ENCODE assay signal across 8 mouse cellular contexts in the genomic region with DNA sequence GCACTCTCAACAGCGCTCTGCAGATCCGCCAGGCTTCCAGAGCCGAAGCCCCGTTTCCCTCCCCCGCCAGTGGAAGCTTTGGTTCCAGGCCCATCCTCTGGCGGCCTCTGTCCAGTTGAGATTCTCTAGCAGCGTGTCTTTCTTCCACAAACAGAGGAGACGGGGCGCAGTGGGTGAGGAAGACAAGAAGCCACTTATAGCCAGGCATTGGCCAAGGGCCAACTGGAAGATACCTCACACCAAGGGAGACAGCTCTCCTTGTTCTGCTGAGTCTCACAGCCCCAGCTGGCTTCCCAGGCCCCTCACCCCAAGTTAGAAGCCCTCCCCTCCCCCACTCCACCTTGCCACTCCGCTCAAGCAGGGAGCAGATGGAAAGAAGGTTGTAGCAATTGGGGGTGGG. TPM values are rescaled to one million over a fixed set of nuclear protein-coding genes. Genes with fewer than 3 reads are reported as not detected.
A peak's percentile ranks its signal among the peaks of the same experiment; 100 is the strongest.
DNase-seq lines count a peak whose midpoint lies in the region; ATAC-seq lines count a peak whose summit lies in the region.

No protein-coding gene starts in this region.

- H3K9ac ChIP-seq in hindbrain, embryonic 12.5 days: peak overlapping the region; percentile 78; the same call in 1 of the 2 replicates
- peak overlapping the region; percentile 90 for H3K9ac ChIP-seq in midbrain, embryonic 13.5 days (replicated peaks)

- peak overlapping the region; percentile 76 for H3K27ac ChIP-seq in hindbrain, embryonic 12.5 days
- H3K27ac ChIP-seq in midbrain, embryonic 13.5 days: peak overlapping the region; percentile 78

- peak overlapping the region; percentile 65 for H3K4me3 ChIP-seq in hindbrain, embryonic 12.5 days
- H3K4me3 ChIP-seq in midbrain, embryonic 13.5 days (replicated peaks): peak overlapping the region; percentile 69

- H3K4me2 ChIP-seq in hindbrain, embryonic 12.5 days (replicated peaks): peak overlapping the region; percentile 84
- peak overlapping the region; percentile 73 for H3K4me2 ChIP-seq in midbrain, embryonic 13.5 days (replicated peaks)

- peaks cover 76% of the 10 kb centered on the region for H3K27me3 ChIP-seq in hindbrain, embryonic 12.5 days
- peaks cover 44% of the 10 kb centered on the region for H3K27me3 ChIP-seq in midbrain, embryonic 13.5 days

- 4% methylated on average over 10 of the region's 10 CpGs for WGBS in hindbrain, embryonic 12.5 days
- WGBS in midbrain, embryonic 13.5 days: 7% methylated on average over 10 of the region's 10 CpGs

- no peaks in the 10 kb centered on the region for H3K9me3 ChIP-seq in hindbrain, embryonic 12.5 days (replicated peaks)
- no peaks in the 10 kb centered on the region for H3K9me3 ChIP-seq in midbrain, embryonic 13.5 days

- DNase-seq in MN1 (ENCODE audit: low spot score): peak; percentile 89
- peak; percentile 78 for DNase-seq in cerebellum, adult 9-11 months
- no peak for DNase-seq in spleen, postnatal 4 days (ENCODE audit: low spot score in 2 of 2)
- DNase-seq in adrenal gland, adult 8-10 months: no peak
- no peak for DNase-seq in lung, postnatal 36 days
- no peak for DNase-seq in kidney, postnatal 4 days

- peak; percentile 24 for ATAC-seq in hindbrain, embryonic 12.5 days (ENCODE audit: low FRiP score)
- ATAC-seq in midbrain, embryonic 13.5 days: 0 out of 2 replicates have a peak, but pooled peaks have one; percentile 5

- H3K36me3 ChIP-seq in hindbrain, embryonic 12.5 days: no peaks in the 10 kb centered on the region
- H3K36me3 ChIP-seq in midbrain, embryonic 13.5 days: no peaks in the 10 kb centered on the region

- peaks cover 37% of the 10 kb centered on the region for H3K4me1 ChIP-seq in hindbrain, embryonic 12.5 days
- H3K4me1 ChIP-seq in midbrain, embryonic 13.5 days (replicated peaks): peaks cover 63% of the 10 kb centered on the region

RNA-seq across cellular contexts. Expression of gene Sez6l, which starts 0.8 kb away (rescaled TPM):
- polyA plus RNA-seq in hindbrain, embryonic 12.5 days (2016; fragmentation: Nextera tagmentation; extraction: Ambion mirVana): 16.0 and 16.4 TPM in 2 replicates
- 41.6 and 42.0 TPM in 2 replicates for polyA plus RNA-seq in midbrain, embryonic 13.5 days (2015; fragmentation: Nextera tagmentation; extraction: Ambion mirVana)
- 10 to 100 TPM in 1 of 4 experiments, 1 to 10 TPM in 3; 5.5 to 10.8 (median 7.5) TPM for total RNA-seq in adrenal gland, adult 8-10 months (2022)

Comparison
In these comparisons a context has a peak if more than half of its experiments do, and no peak if none do; other contexts are left out.
1. DNase-seq: peak in MN1 (single experiment) and cerebellum, adult 9-11 months (single experiment); none in spleen, postnatal 4 days (0 of 2), adrenal gland, adult 8-10 months (single experiment), lung, postnatal 36 days (single experiment) and kidney, postnatal 4 days (0 of 2).